Mouse (Mus musculus) heart, embryonic 11.5 days (tissue): ENCODE results near the gene Atxn7l1. TPM values are rescaled to one million over a fixed set of nuclear protein-coding genes. Genes with fewer than 3 reads are reported as not detected.
A peak's percentile ranks its signal among the peaks of the same experiment; 100 is the strongest.

Experiments used
- ATAC-seq: fragments of 200-750 bp; cut with Nextera tagmentation; replicated peaks from 2 replicates; pipeline ENCODE4 v1.8.0; 2017; ENCODE audit warnings: moderate library complexity; ENCODE audit not compliant: insufficient number of reproducible peaks, low FRiP score, low TSS enrichment
- H3K27ac ChIP-seq: fragments of 300-500 bp; sonication (generic); 2 replicates; pipeline ENCODE4 v1.5.1; 2014; ENCODE audit warnings: mild to moderate bottlenecking, low read depth, low read length
- H3K27me3 ChIP-seq: fragments of 300-500 bp; sonication (generic); 2 replicates; pipeline ENCODE4 v1.6.1; 2014; ENCODE audit warnings: mild to moderate bottlenecking, low read length, mixed read lengths; ENCODE audit not compliant: control insufficient read depth, insufficient read depth
- H3K36me3 ChIP-seq: fragments of 300-500 bp; sonication (generic); 2 replicates; pipeline ENCODE4 v1.6.1; 2014; ENCODE audit warnings: mild to moderate bottlenecking, low read length, moderate library complexity, mixed read lengths; ENCODE audit not compliant: control insufficient read depth, insufficient read depth
- H3K4me1 ChIP-seq: fragments of 300-500 bp; sonication (generic); 2 replicates; pipeline ENCODE4 v1.6.1; 2014; ENCODE audit warnings: low read length; ENCODE audit not compliant: control insufficient read depth, insufficient read depth
- H3K4me2 ChIP-seq: fragments of 300-500 bp; sonication (generic); 2 replicates; pipeline ENCODE4 v1.6.1; 2014; ENCODE audit warnings: mild to moderate bottlenecking, moderate library complexity
- H3K4me3 ChIP-seq: fragments of 300-500 bp; sonication (generic); 2 replicates; pipeline ENCODE4 v1.5.1; 2014; ENCODE audit warnings: low read depth, low read length
- H3K9ac ChIP-seq: fragments of 300-500 bp; sonication (generic); 2 replicates; pipeline ENCODE4 v1.6.1; 2014; ENCODE audit warnings: mild to moderate bottlenecking, low read depth, low read length, moderate library complexity
- H3K9me3 ChIP-seq: fragments of 300-500 bp; sonication (generic); replicated peaks from 2 replicates; pipeline ENCODE4 v1.6.1; 2016; ENCODE audit warnings: low read length; ENCODE audit not compliant: control insufficient read depth
- WGBS: fragments of 180-500 bp; shearing (Covaris S2); extraction: QIAGEN DNeasy Blood & Tissue Kit; methylation state at CpG from one replicate; pipeline ENCODE4 v1.1.7; 2014; ENCODE audit not compliant: insufficient replicate concordance; 5-methylcytosine and 5-hydroxymethylcytosine counted together
- polyA plus RNA-seq: library from polyadenylated mRNA; unstranded; fragments of >200 nt; fragmentation: Nextera tagmentation; extraction: Ambion mirVana; gene quantifications from 2 replicates; pipeline ENCODE4 v1.2.1, GENCODE M21; 2014

Atxn7l1 gene
- polyA plus RNA-seq, 1 experiment from 2014 or later, result 15.6 TPM

- WGBS, result 91% methylated on average over 9 of the region's 9 CpGs
- no peaks in the 10 kb centered on the region for H3K27me3 ChIP-seq
- no peak for ATAC-seq
- peaks cover 25% of the 10 kb centered on the region for H3K4me1 ChIP-seq
- no peaks in the 10 kb centered on the region for H3K36me3 ChIP-seq
- H3K4me3 ChIP-seq, result no peak overlapping the region
- H3K27ac ChIP-seq, result no peak overlapping the region
- H3K9ac ChIP-seq, result no peak overlapping the region
- H3K4me2 ChIP-seq, result no peak overlapping the region
- no peaks in the 10 kb centered on the region for H3K9me3 ChIP-seq
Observed at GRCm38 (mm10) chr12:33172926-33173325, 25.4 kb downstream of the Atxn7l1 start.

GRCm38 (mm10) chr12:33173720-33174141, 26.2 kb downstream of the Atxn7l1 start:
- Histone ChIP-seq H3K27ac (no peak overlapping the region), H3K4me1 (peaks cover 22% of the 10 kb centered on the region), H3K27me3 (no peaks in the 10 kb centered on the region), H3K4me2 (no peak overlapping the region), H3K4me3 (no peak overlapping the region), H3K9me3 (no peaks in the 10 kb centered on the region), H3K9ac (no peak overlapping the region), H3K36me3 (no peaks in the 10 kb centered on the region)
- WGBS, result 84% methylated on average over 8 of the region's 8 CpGs
- ATAC-seq, result no peak

GRCm38 (mm10) chr12:33174171-33174570, 26.7 kb downstream of the Atxn7l1 start:
- Histone ChIP-seq H3K27ac (no peak overlapping the region), H3K27me3 (no peaks in the 10 kb centered on the region), H3K9me3 (no peaks in the 10 kb centered on the region), H3K4me2 (no peak overlapping the region), H3K4me3 (no peak overlapping the region), H3K36me3 (no peaks in the 10 kb centered on the region), H3K9ac (no peak overlapping the region), H3K4me1 (peaks cover 22% of the 10 kb centered on the region)
- ATAC-seq, result no peak
- WGBS, result 59% methylated on average over 7 of the region's 7 CpGs

- no peak for ATAC-seq
- Histone ChIP-seq H3K4me3 (no peak overlapping the region), H3K36me3 (no peaks in the 10 kb centered on the region), H3K4me1 (peaks cover 22% of the 10 kb centered on the region), H3K4me2 (no peak overlapping the region), H3K27me3 (no peaks in the 10 kb centered on the region), H3K9ac (no peak overlapping the region), H3K9me3 (no peaks in the 10 kb centered on the region), H3K27ac (no peak overlapping the region)
- WGBS, result 65% methylated on average over 10 of the region's 10 CpGs
Observed at GRCm38 (mm10) chr12:33174675-33175357, 27.3 kb downstream of the Atxn7l1 start.

- WGBS, result 6% methylated on average over 25 of the region's 25 CpGs
- Histone ChIP-seq H3K36me3 (no peaks in the 10 kb centered on the region), H3K27me3 (no peaks in the 10 kb centered on the region), H3K9ac (peak overlapping the region; percentile 34; the same call in 1 of the 2 replicates), H3K4me2 (peak overlapping the region; percentile 70), H3K27ac (no peak overlapping the region), H3K4me1 (peaks cover 16% of the 10 kb centered on the region), H3K4me3 (peak overlapping the region; percentile 37), H3K9me3 (no peaks in the 10 kb centered on the region)
- ATAC-seq, result 0 out of 2 replicates have a peak, but pooled peaks have one; percentile 63
Observed at GRCm38 (mm10) chr12:33175621-33176554, 28.4 kb downstream of the Atxn7l1 start.

- Histone ChIP-seq H3K27ac (no peak overlapping the region), H3K36me3 (no peaks in the 10 kb centered on the region), H3K4me1 (peaks cover 16% of the 10 kb centered on the region), H3K9me3 (no peaks in the 10 kb centered on the region), H3K9ac (0 out of 2 replicates have a peak overlapping the region, but pooled peaks have one; percentile 34), H3K27me3 (no peaks in the 10 kb centered on the region), H3K4me3 (peak overlapping the region; percentile 37), H3K4me2 (peak overlapping the region; percentile 70)
- 28% methylated on average over 5 of the region's 5 CpGs for WGBS
- no peak for ATAC-seq
Observed at GRCm38 (mm10) chr12:33176555-33176900, 29.0 kb downstream of the Atxn7l1 start.

- no peaks in the 10 kb centered on the region for H3K9me3 ChIP-seq
- ATAC-seq, result no peak
- no peaks in the 10 kb centered on the region for H3K27me3 ChIP-seq
- 76% methylated on average over 2 of the region's 2 CpGs for WGBS
- no peaks in the 10 kb centered on the region for H3K36me3 ChIP-seq
- H3K27ac ChIP-seq, result no peak overlapping the region
- no peak overlapping the region for H3K9ac ChIP-seq
- no peak overlapping the region for H3K4me2 ChIP-seq
- H3K4me3 ChIP-seq, result no peak overlapping the region
- H3K4me1 ChIP-seq, result peaks cover 11% of the 10 kb centered on the region
Observed at GRCm38 (mm10) chr12:33180421-33180820, 32.9 kb downstream of the Atxn7l1 start.

- Histone ChIP-seq H3K4me3 (no peak overlapping the region), H3K4me2 (no peak overlapping the region), H3K9ac (no peak overlapping the region), H3K27me3 (no peaks in the 10 kb centered on the region), H3K4me1 (peaks cover 4% of the 10 kb centered on the region; the same call in 1 of the 2 replicates), H3K36me3 (no peaks in the 10 kb centered on the region), H3K9me3 (no peaks in the 10 kb centered on the region), H3K27ac (no peak overlapping the region)
- ATAC-seq, result no peak
- WGBS, result 80% methylated on average over 4 of the region's 4 CpGs
Observed at GRCm38 (mm10) chr12:33181875-33182274, 34.4 kb downstream of the Atxn7l1 start.
